Mouse (Mus musculus): ENCODE results near the gene Tecpr1. TPM values are rescaled to one million over a fixed set of nuclear protein-coding genes. Genes with fewer than 3 reads are reported as not detected.

Tecpr1 gene
- polyA plus RNA-seq, 1 experiment, result 20.1 TPM

- DNase-seq (ENCODE audit: low read depth, low spot score), result no peak
- WGBS, result 75% methylated on average over 8 of the region's 8 CpGs
These were observed 40.2 kb downstream of the Tecpr1 start for GRCm38 (mm10) chr5:144183248-144183559.

DNA sequence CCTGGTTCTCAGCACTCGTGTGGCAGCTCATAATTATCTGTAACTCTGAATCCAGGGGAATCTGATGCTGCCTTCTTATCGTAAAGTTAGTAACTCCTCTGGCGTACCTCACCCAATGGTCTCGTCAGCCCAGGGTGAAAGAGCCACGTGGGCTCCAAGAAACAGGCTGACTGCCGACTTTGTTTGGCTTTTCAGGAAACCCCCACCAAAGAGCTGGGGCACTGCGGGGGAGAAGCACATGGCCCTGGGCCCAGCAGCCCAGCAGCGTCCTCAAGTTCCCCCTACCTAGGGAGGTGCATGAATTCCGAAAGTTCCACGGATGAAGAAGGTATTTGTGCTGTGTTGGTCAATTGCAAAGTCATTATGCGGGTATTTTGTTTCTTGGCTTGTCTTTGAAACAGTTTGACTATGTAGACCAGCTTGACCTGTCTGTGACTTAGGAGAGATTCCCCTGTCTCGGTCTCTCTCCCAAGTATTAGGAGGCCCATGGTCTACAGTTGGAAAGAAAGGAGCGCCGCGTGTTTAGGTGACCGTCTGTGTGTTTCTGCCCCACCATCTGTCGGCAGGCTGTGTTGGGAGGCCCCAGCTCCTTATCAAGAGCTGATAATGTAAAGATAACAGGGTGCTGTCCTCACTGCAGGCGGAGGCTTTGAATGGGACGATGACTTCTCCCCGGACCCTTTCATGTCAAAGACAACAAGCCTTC is 40.7 kb downstream of the Tecpr1 start:
- 74% methylated on average over 20 of the region's 20 CpGs for WGBS
- no peak for DNase-seq (ENCODE audit: low read depth, low spot score)

- WGBS, result 88% methylated on average over 7 of the region's 7 CpGs
These were observed 42.2 kb downstream of the Tecpr1 start for GRCm38 (mm10) chr5:144181249-144181648.

GRCm38 (mm10) chr5:144178216-144178615 is 45.2 kb downstream of the Tecpr1 start:
- DNase-seq (ENCODE audit: low read depth, low spot score), result no peak
- WGBS, result 46% methylated on average over 6 of the region's 6 CpGs

More at GRCm38 (mm10) chr5:144181249-144181648, 42.2 kb downstream of the Tecpr1 start:
- no peak for DNase-seq (ENCODE audit: low read depth, low spot score)

- WGBS, result 94% methylated on average over 18 of the region's 18 CpGs
- DNase-seq (ENCODE audit: low read depth, low spot score), result no peak
These were observed 49.8 kb downstream of the Tecpr1 start for GRCm38 (mm10) chr5:144173648-144174047.

GRCm38 (mm10) chr5:144169275-144169975 is 54.0 kb downstream of the Tecpr1 start:
- DNase-seq (ENCODE audit: low read depth, low spot score), result no peak
- 85% methylated on average over 8 of the region's 8 CpGs for WGBS

GRCm38 (mm10) chr5:144165756-144166155 is 57.7 kb downstream of the Tecpr1 start:
- no peak for DNase-seq (ENCODE audit: low read depth, low spot score)
- WGBS, result 80% methylated on average over 3 of the region's 3 CpGs

DNA sequence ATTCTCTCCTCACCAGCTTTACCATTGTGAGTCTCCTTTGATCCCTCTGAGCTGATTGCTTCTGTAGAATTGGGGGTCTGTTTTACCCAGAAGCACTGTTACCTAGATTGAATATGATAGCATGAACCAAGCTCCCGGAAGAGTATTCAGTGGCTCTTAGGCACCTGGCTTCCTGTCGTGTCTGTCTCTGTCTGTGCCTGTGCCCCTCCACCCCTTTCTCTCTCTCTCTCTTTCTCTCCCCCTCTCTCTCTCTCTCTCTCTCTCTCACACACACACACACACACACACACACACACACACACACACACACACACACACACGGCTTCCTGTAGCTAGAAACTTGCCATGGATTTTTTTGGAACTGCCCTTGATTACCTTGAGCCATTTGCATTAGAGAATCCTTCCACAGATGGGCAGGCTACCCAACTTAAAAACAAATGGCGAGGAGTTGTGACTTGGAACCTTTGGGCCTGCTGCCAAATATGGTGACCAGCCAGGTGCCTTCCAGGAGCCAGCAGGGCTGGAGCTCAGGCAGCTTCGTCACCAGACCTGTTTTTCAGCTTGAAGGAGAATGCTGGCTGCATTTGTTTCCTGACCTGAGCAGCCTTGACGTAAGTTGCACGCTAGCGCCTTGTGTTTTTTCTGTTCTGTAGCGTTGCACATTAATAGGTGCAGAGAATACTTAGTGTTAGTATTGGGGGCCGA is 60.5 kb downstream of the Tecpr1 start:
- WGBS, result 46% methylated on average over 10 of the region's 10 CpGs
- DNase-seq (ENCODE audit: low read depth, low spot score), result peak; percentile 60

GRCm38 (mm10) chr5:144162080-144162812 is 61.2 kb downstream of the Tecpr1 start:
- DNase-seq (ENCODE audit: low read depth, low spot score), result no peak
- WGBS, result 87% methylated on average over 5 of the region's 5 CpGs

GRCm38 (mm10) chr5:144159137-144159536 is 64.3 kb downstream of the Tecpr1 start:
- WGBS, result 37% methylated on average over 8 of the region's 8 CpGs
- peak; percentile 33 for DNase-seq (ENCODE audit: low read depth, low spot score)

DNA sequence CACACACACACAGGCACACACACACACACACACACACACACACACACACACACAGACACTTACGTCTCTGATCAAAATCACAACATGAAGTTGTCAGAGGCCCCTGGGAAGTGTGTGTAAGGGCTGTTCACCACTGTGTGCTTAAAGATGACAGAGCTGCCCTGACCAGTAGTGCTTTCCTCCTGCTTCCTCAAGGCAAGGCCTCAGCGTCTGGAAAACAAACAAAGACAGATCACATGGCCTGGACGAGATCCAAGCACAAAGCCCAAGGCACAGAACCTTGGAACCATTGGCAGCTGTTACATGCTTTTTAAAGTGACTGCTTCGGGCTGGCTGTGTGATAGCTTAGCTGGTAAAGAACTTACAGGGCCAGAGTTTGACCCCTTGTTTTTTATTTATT is 64.8 kb downstream of the Tecpr1 start:
- DNase-seq (ENCODE audit: low read depth, low spot score), result peak; percentile 97
- 12% methylated on average over 4 of the region's 4 CpGs for WGBS

DNA sequence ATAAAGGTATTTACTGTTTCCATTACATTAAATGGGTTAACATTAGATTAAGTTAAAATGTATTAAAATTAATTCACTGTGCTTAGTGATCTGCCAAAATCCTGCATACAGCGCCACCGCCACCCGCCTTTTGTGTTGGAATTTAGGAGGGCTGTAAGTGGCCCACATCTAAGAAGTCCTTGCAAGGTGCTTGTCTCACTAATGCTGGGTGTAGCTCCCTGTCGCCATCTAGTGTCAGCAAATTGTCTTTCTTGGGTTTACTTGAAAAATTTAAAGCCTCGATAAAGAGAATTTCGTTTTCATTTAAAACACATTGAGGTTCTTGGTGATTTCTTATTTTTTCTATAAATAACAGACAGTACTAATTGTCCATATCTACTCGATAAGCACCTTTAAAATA is 68.9 kb downstream of the Tecpr1 start:
- DNase-seq (ENCODE audit: low read depth, low spot score), result peak; percentile 43
- 17% methylated on average over 7 of the region's 7 CpGs for WGBS

- DNase-seq (ENCODE audit: low read depth, low spot score), result no peak
- WGBS, result 63% methylated on average over 4 of the region's 4 CpGs
These were observed 72.1 kb downstream of the Tecpr1 start for GRCm38 (mm10) chr5:144151270-144151669.

GRCm38 (mm10) chr5:144149530-144149929 is 73.9 kb downstream of the Tecpr1 start:
- no peak for DNase-seq (ENCODE audit: low read depth, low spot score)
- 96% methylated on average over 4 of the region's 4 CpGs for WGBS

DNA sequence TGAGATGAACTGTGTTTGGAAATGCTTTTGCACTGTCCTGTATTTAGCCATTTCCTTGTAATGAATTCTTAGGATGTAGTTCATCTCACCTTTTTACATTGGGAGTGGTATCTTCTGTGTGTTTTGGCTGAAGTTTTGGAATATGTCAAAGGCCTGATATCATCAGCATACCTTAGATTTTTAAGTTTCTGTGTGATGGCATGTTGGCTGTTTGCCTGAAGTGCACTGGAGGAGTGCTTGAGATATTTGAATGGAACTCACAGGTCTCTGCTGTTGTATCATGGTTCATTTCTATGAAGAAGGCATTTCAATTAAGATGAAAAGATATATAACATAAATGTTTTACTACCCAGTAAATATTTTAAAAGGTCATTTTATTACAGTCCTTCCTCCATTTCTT is 76.5 kb downstream of the Tecpr1 start:
- no peak for DNase-seq (ENCODE audit: low read depth, low spot score)

Other genes starting within 250 kb of the Tecpr1 start
- gene Ccz1, start 208.7 kb downstream of the Tecpr1 start, polyA plus RNA-seq (2012; rRNA removed), result 17.6 and 20.1 TPM in 2 replicates
- 23.7 and 30.5 TPM in 2 replicates for gene Ocm, start 196.9 kb downstream of the Tecpr1 start, polyA plus RNA-seq (2012; rRNA removed)
- 21.9 and 31.0 TPM in 2 replicates for gene Lmtk2, start 123.2 kb downstream of the Tecpr1 start, polyA plus RNA-seq (2012; rRNA removed)
- gene Bhlha15, start 33.3 kb downstream of the Tecpr1 start, polyA plus RNA-seq (2012; rRNA removed), result 11.4 and 14.1 TPM in 2 replicates
- 105 and 134 TPM in 2 replicates for gene Bri3, start 20.8 kb upstream of the Tecpr1 start, polyA plus RNA-seq (2012; rRNA removed)
- 37.1 and 50.3 TPM in 2 replicates for gene Baiap2l1, start 134.5 kb upstream of the Tecpr1 start, polyA plus RNA-seq (2012; rRNA removed)

All from large intestine, adult 2 months (tissue).